In the genomic region with DNA sequence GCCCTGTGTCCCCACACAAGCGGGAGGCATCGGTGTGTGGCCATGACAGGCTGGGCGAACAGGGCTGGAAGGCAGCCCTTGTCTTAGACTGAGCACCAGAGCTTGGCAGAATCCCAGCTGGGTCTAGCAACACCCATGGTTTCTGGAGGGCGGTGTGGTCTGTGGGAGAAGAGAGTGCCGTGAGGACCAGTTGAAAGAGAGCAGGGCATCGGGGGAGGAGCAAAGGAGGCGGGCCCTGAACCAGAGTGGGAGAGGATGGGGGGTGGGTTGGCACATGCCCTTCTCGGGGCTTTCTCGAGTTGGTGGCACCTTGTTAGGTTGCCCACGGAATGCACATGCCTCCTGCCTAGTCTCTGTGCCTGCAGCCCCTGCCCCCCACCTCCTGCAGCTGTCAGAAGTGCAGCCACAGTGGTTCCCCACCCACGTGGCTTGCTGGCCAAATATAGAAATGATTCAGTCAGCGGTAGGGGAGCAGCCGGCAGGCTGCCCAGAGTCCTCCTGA, we compare ENCODE assay signal across 8 mouse cellular contexts. TPM values are rescaled to one million over a fixed set of nuclear protein-coding genes. Genes with fewer than 3 reads are reported as not detected.
DNase-seq lines count a peak whose midpoint lies in the region; ATAC-seq and TF ChIP-seq lines count a peak whose summit lies in the region.

TSS of gene Ppfia4 (minus strand) at position 159 of the 502 bp plus-strand sequence.

- H3K27me3 ChIP-seq in hindbrain, postnatal 0 days (ENCODE audit: insufficient read depth, low read length): no peaks in the 10 kb centered on the region
- no peaks in the 10 kb centered on the region for H3K27me3 ChIP-seq in limb, embryonic 15.5 days

- no peaks in the 10 kb centered on the region for H3K36me3 ChIP-seq in hindbrain, postnatal 0 days (ENCODE audit: insufficient read depth, low read length)
- H3K36me3 ChIP-seq in limb, embryonic 15.5 days: 0 out of 2 replicates have a peak, but pooled peaks cover 4% of the 10 kb centered on the region

- H3K4me2 ChIP-seq in hindbrain, postnatal 0 days (ENCODE audit: low read depth, low read length): peak within 1 kb of the TSS; percentile 29
- peak within 1 kb of the TSS; percentile 30; the same call in 1 of the 2 replicates for H3K4me2 ChIP-seq in limb, embryonic 15.5 days

- no peak within 1 kb of the TSS for H3K27ac ChIP-seq in hindbrain, postnatal 0 days
- peak within 1 kb of the TSS; percentile 68 for H3K27ac ChIP-seq in limb, embryonic 15.5 days

- TF ChIP-seq CTCF in lung, adult 2 months (IDR thresholded peaks at IDR 0.05; ENCODE audit: insufficient read depth, low read length): no peak
- no peak for TF ChIP-seq CTCF in brain, embryonic 14.5 days (IDR thresholded peaks at IDR 0.05; ENCODE audit: borderline replicate concordance, extremely low read depth, insufficient read depth, insufficient read length)
- TF ChIP-seq CTCF in hindbrain, postnatal 0 days (IDR thresholded peaks at IDR 0.05; ENCODE audit: low read depth): no peak

- H3K9me3 ChIP-seq in hindbrain, postnatal 0 days (ENCODE audit: low read length): no peaks in the 10 kb centered on the region
- H3K9me3 ChIP-seq in limb, embryonic 15.5 days: no peaks in the 10 kb centered on the region

- H3K9ac ChIP-seq in hindbrain, postnatal 0 days (replicated peaks; ENCODE audit: low read length): peak within 1 kb of the TSS; percentile 1; the same call in 1 of the 2 replicates
- no peak within 1 kb of the TSS for H3K9ac ChIP-seq in limb, embryonic 15.5 days

- no peak for TF ChIP-seq POLR2A in lung, adult 2 months (IDR thresholded peaks at IDR 0.05; ENCODE audit: borderline replicate concordance, extremely low read depth, low read depth, low read length)
- TF ChIP-seq POLR2A in brain, embryonic 14.5 days (IDR thresholded peaks at IDR 0.05; ENCODE audit: borderline replicate concordance, extremely low read depth, insufficient read depth, insufficient read length, poor library complexity, severe bottlenecking): no peak

- H3K4me3 ChIP-seq in lung, adult 2 months (replicated peaks; ENCODE audit: extremely low read depth, low read depth, low read length): no peak within 1 kb of the TSS
- no peak within 1 kb of the TSS for H3K4me3 ChIP-seq in hindbrain, postnatal 0 days (ENCODE audit: low read length)
- no peak within 1 kb of the TSS for H3K4me3 ChIP-seq in limb, embryonic 15.5 days

- ATAC-seq in hindbrain, postnatal 0 days: peak; percentile 74
- ATAC-seq in limb, embryonic 15.5 days (ENCODE audit: insufficient number of reproducible peaks, low FRiP score, low TSS enrichment, low read depth): peak; percentile 75

- H3K4me1 ChIP-seq in lung, adult 2 months (ENCODE audit: control insufficient read depth, insufficient read depth, low read length): no peaks in the 10 kb centered on the region
- H3K4me1 ChIP-seq in hindbrain, postnatal 0 days (ENCODE audit: insufficient read depth, low read length): peaks cover 5% of the 10 kb centered on the region; the same call in 1 of the 2 replicates
- peaks cover 37% of the 10 kb centered on the region for H3K4me1 ChIP-seq in limb, embryonic 15.5 days

- 21% methylated on average over 13 of the region's 13 CpGs for WGBS in lung, adult 2 months
- 35% methylated on average over 13 of the region's 13 CpGs for WGBS in hindbrain, postnatal 0 days
- 39% methylated on average over 13 of the region's 13 CpGs for WGBS in limb, embryonic 15.5 days

- DNase-seq in lung, adult 2 months: no peak
- DNase-seq in lung, postnatal 25 days (ENCODE audit: low spot score): no peak
- DNase-seq in brain, embryonic 14.5 days (ENCODE audit: low read depth): peak; percentile 62
- DNase-seq in frontal cortex, postnatal 36 days (ENCODE audit: low spot score in 2 of 2): peak; percentile 77 to 79
- DNase-seq in hindbrain, postnatal 0 days (ENCODE audit: low spot score): peak; percentile 82
- peak; percentile 64 for DNase-seq in right cerebral cortex, postnatal 25 days
- no peak for DNase-seq in embryo, embryonic 11 days

RNA-seq across cellular contexts. Expression of gene Ppfia4, which starts in this region (rescaled TPM):
- 7.9 and 11.3 TPM in 2 replicates for polyA plus RNA-seq in lung, adult 2 months (2012; rRNA removed)
- 23.6 and 31.3 TPM in 2 replicates for polyA plus RNA-seq in brain, embryonic 14.5 days (2012; rRNA removed)
- 42.7 and 46.5 TPM in 2 replicates for total RNA-seq in hindbrain, postnatal 0 days (2014; rRNA removed)
- 30.6 and 31.6 TPM in 2 replicates for polyA plus RNA-seq in hindbrain, postnatal 0 days (2015; fragmentation: Nextera tagmentation; extraction: Ambion mirVana)
- 7.5 and 11.1 TPM in 2 replicates for polyA plus RNA-seq in limb, embryonic 15.5 days (2015; fragmentation: Nextera tagmentation; extraction: Ambion mirVana)

Comparison
In these comparisons a context has a peak if more than half of its experiments do, and no peak if none do; other contexts are left out.
1. DNase-seq: peak in brain, embryonic 14.5 days (single experiment), frontal cortex, postnatal 36 days (2 of 2), hindbrain, postnatal 0 days (single experiment) and right cerebral cortex, postnatal 25 days (single experiment); none in lung, adult 2 months (single experiment), lung, postnatal 25 days (single experiment) and embryo, embryonic 11 days (single experiment).